Mouse (Mus musculus): ENCODE data around the gene Zbtb4. TPM values are rescaled to one million over a fixed set of nuclear protein-coding genes. Genes with fewer than 3 reads are reported as not detected.

Gene Zbtb4
- total and polyA plus RNA-seq, 3 experiments = 2.4 to 2.7 TPM; not detected in 1

DNA sequence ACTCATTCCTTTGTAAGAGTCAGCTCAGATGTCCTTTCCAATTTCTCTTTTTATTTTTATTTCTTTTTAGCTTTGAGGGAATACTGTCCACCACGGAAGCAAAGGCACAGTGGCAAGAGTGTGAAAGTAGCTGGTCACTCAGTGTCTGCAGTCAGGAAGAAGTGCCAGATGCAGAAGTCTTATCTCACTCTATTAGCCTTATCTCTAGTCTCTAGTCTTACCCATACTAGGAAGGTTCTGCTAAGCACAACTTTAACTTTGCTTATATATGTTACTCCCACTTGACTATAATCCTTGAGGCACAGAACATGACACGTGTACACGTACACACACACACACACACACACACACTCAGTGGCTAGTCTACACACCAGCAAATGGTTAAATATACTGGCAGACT, 14.1 kb upstream of the Zbtb4 start (continued):
- TF ChIP-seq RCOR1 (IDR thresholded peaks at IDR 0.05; ENCODE audit: low read depth, low read length) (0 out of 2 replicates have a peak, but pooled peaks have one; percentile 34), MEF2A (IDR thresholded peaks at IDR 0.05; ENCODE audit: extremely low read depth, insufficient replicate concordance, low read depth, low read length, poor library complexity, severe bottlenecking) (no peak), MAZ (IDR thresholded peaks at IDR 0.05; ENCODE audit: low read depth, low read length) (no peak), MAFK (IDR thresholded peaks at IDR 0.05; ENCODE audit: borderline replicate concordance, low read depth, low read length) (no peak), RAD21 (IDR thresholded peaks at IDR 0.05; ENCODE audit: low read depth, low read length) (no peak), SIN3A (IDR thresholded peaks at IDR 0.05; ENCODE audit: low read length) (0 out of 2 replicates have a peak, but pooled peaks have one; percentile 27), TBP (IDR thresholded peaks at IDR 0.05; ENCODE audit: low read depth, low read length) (no peak), JUND (IDR thresholded peaks at IDR 0.05; ENCODE audit: low read depth, low read length) (no peak), NRF1 (IDR thresholded peaks at IDR 0.05; ENCODE audit: insufficient read depth, low read depth, low read length, poor library complexity, severe bottlenecking) (no peak), ZC3H11A (IDR thresholded peaks at IDR 0.05; ENCODE audit: low read depth, low read length) (no peak)

DNA sequence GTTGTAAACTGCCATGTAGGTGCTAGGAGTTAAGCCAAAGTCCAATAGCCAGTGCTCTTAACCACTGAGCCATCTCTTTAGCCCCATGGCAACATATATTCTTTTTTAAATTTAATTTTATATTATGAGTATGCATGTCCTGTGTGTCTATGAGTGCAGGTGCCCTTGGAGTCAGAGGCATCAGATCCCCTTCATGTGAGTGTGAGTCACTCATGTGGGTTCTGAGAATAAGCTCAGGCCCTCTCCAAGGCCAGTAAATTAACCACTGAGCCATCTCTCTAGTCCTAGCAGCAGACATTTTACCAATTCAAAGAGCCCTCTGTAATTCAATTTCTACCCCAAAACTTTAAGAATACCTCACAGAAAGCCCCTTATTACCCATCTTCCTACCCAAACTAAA, 13.0 kb upstream of the Zbtb4 start:
- peaks cover 4 to 47% of the 10 kb centered on the region in 2 experiments; a peak in 3 of 4 replicates for H3K36me3 ChIP-seq (ENCODE audit: control insufficient read depth in 1 of 2, insufficient read depth in 2 of 2, low read length in 2 of 2)

GRCm38 (mm10) chr11:69754233-69754632, 11.5 kb upstream of the Zbtb4 start:
- Histone ChIP-seq H3K4me3 (ENCODE audit: control insufficient read depth in 1 of 2, insufficient read depth in 1 of 2, low read depth in 2 of 2, low read length in 2 of 2) (no peak overlapping the region), H3K36me3 (ENCODE audit: control insufficient read depth in 1 of 2, insufficient read depth in 2 of 2, low read length in 2 of 2) (peaks cover 0 to 47% of the 10 kb centered on the region in 2 experiments; a peak in 2 of 4 replicates), H3K27ac (ENCODE audit: control insufficient read depth, low read depth, low read length) (no peak overlapping the region), H3K9me3 (replicated peaks; ENCODE audit: insufficient read depth, low read length) (no peaks in the 10 kb centered on the region), H3K79me2 (ENCODE audit: control insufficient read depth, insufficient read depth, low read length, poor library complexity) (peaks cover 60% of the 10 kb centered on the region), H3K27me3 (ENCODE audit: control insufficient read depth in 1 of 2, insufficient read depth in 2 of 2, low read length in 2 of 2) (no peaks in the 10 kb centered on the region), H3K4me1 (ENCODE audit: control insufficient read depth in 1 of 2, insufficient read depth in 2 of 2, low read length in 2 of 2) (peaks cover 16 to 26% of the 10 kb centered on the region in 2 experiments), H3K9ac (ENCODE audit: control insufficient read depth, low read depth, low read length, poor library complexity, severe bottlenecking) (no peak overlapping the region)
- TF ChIP-seq NELFE (IDR thresholded peaks at IDR 0.05; ENCODE audit: low read depth, low read length) (no peak), ETS1 (IDR thresholded peaks at IDR 0.05; ENCODE audit: low read depth, low read length) (no peak), MEF2A (IDR thresholded peaks at IDR 0.05; ENCODE audit: extremely low read depth, insufficient replicate concordance, low read depth, low read length, poor library complexity, severe bottlenecking) (no peak), MXI1 (IDR thresholded peaks at IDR 0.05; ENCODE audit: low read depth, low read length) (no peak), BHLHE40 (IDR thresholded peaks at IDR 0.05; ENCODE audit: borderline replicate concordance, low read depth, low read length) (no peak), MAZ (IDR thresholded peaks at IDR 0.05; ENCODE audit: low read depth, low read length) (no peak), USF2 (IDR thresholded peaks at IDR 0.05; ENCODE audit: borderline replicate concordance in 1 of 2, insufficient read depth in 1 of 2, low read depth in 1 of 2, low read length in 2 of 2) (no peak), CTCF (IDR thresholded peaks at IDR 0.05 in 2 of 3, conservative IDR thresholded peaks at IDR 0.05 in 1 of 3; ENCODE audit: control insufficient read depth in 1 of 3, insufficient read depth in 1 of 3, low read depth in 2 of 3, low read length in 3 of 3, poor library complexity in 1 of 3, severe bottlenecking in 1 of 3) (no peak), MAFK (IDR thresholded peaks at IDR 0.05; ENCODE audit: borderline replicate concordance, low read depth, low read length) (no peak), ZMIZ1 (IDR thresholded peaks at IDR 0.05; ENCODE audit: low read depth, low read length) (no peak), GABPA (IDR thresholded peaks at IDR 0.05; ENCODE audit: low read depth, low read length) (no peak)
- no peak for DNase-seq (ENCODE audit: low read depth, low spot score)

More for the DNA sequence above, 13.0 kb upstream of the Zbtb4 start:
- Histone ChIP-seq H3K4me3 (ENCODE audit: control insufficient read depth in 1 of 2, insufficient read depth in 1 of 2, low read depth in 2 of 2, low read length in 2 of 2) (no peak overlapping the region), H3K9me3 (replicated peaks; ENCODE audit: insufficient read depth, low read length) (no peaks in the 10 kb centered on the region), H3K27ac (ENCODE audit: control insufficient read depth, low read depth, low read length) (no peak overlapping the region), H3K27me3 (ENCODE audit: control insufficient read depth in 1 of 2, insufficient read depth in 2 of 2, low read length in 2 of 2) (no peaks in the 10 kb centered on the region), H3K79me2 (ENCODE audit: control insufficient read depth, insufficient read depth, low read length, poor library complexity) (peaks cover 54% of the 10 kb centered on the region), H3K9ac (ENCODE audit: control insufficient read depth, low read depth, low read length, poor library complexity, severe bottlenecking) (no peak overlapping the region), H3K4me1 (ENCODE audit: control insufficient read depth in 1 of 2, insufficient read depth in 2 of 2, low read length in 2 of 2) (peaks cover 16 to 26% of the 10 kb centered on the region in 2 experiments)
- DNase-seq (ENCODE audit: low read depth, low spot score) = peak; percentile 35
- TF ChIP-seq TAL1 (IDR thresholded peaks at IDR 0.05; ENCODE audit: low read length) = no peak
- TF ChIP-seq NRF1 (IDR thresholded peaks at IDR 0.05; ENCODE audit: insufficient read depth, low read depth, low read length, poor library complexity, severe bottlenecking) = no peak
- no peak for TF ChIP-seq CHD1 (IDR thresholded peaks at IDR 0.05; ENCODE audit: low read depth, low read length)
- no peak for TF ChIP-seq BHLHE40 (IDR thresholded peaks at IDR 0.05; ENCODE audit: borderline replicate concordance, low read depth, low read length)
- no peak for TF ChIP-seq ZNF384 (IDR thresholded peaks at IDR 0.05; ENCODE audit: low read depth, low read length)
- no peak for TF ChIP-seq MEF2A (IDR thresholded peaks at IDR 0.05; ENCODE audit: extremely low read depth, insufficient replicate concordance, low read depth, low read length, poor library complexity, severe bottlenecking)
- TF ChIP-seq HCFC1 (IDR thresholded peaks at IDR 0.05; ENCODE audit: low read depth, low read length) = no peak
- TF ChIP-seq KAT2A (conservative IDR thresholded peaks at IDR 0.05; ENCODE audit: low read depth, low read length) = no peak
- TF ChIP-seq ETS1 (IDR thresholded peaks at IDR 0.05; ENCODE audit: low read depth, low read length) = no peak
- TF ChIP-seq CTCF (IDR thresholded peaks at IDR 0.05 in 2 of 3, conservative IDR thresholded peaks at IDR 0.05 in 1 of 3; ENCODE audit: control insufficient read depth in 1 of 3, insufficient read depth in 1 of 3, low read depth in 2 of 3, low read length in 3 of 3, poor library complexity in 1 of 3, severe bottlenecking in 1 of 3) = no peak

Measured in MEL (cell line).